Mouse (Mus musculus) CH12F3 (cell line): ENCODE data around the gene Mylk.

ENCODE experiments used
- in situ Hi-C: fragments of 300-500 bp; cut with MboI; formaldehyde crosslinking; loops from 2 replicates; pipeline ENCODE4 v1.14.3; 2020; ENCODE audit warnings: low sequenced_read_pairs

Gene Mylk

GRCm38 (mm10) chr16:34976630-34977029, 231.6 kb downstream of the Mylk start:
- in situ Hi-C loops: no loop called here

- in situ Hi-C loops: no loop called here
These were observed 233.0 kb downstream of the Mylk start for GRCm38 (mm10) chr16:34978018-34978417.

- in situ Hi-C loops: no loop called here
These were observed 236.0 kb downstream of the Mylk start for GRCm38 (mm10) chr16:34981009-34981408.

GRCm38 (mm10) chr16:34984203-34985030, 239.4 kb downstream of the Mylk start:
- in situ Hi-C loops: no loop called here

GRCm38 (mm10) chr16:34985031-34985346, 240.0 kb downstream of the Mylk start:
- in situ Hi-C loops: no loop called here

GRCm38 (mm10) chr16:34986211-34986825, 241.3 kb downstream of the Mylk start:
- in situ Hi-C loops: no loop called here

GRCm38 (mm10) chr16:34991365-34991764, 246.4 kb downstream of the Mylk start:
- in situ Hi-C loops: no loop called here

- in situ Hi-C loops: no loop called here
These were observed 247.8 kb downstream of the Mylk start for GRCm38 (mm10) chr16:34992854-34993253.

- in situ Hi-C loops: no loop called here
These were observed 248.8 kb downstream of the Mylk start for GRCm38 (mm10) chr16:34993694-34994330.

GRCm38 (mm10) chr16:34994641-34995141, 249.7 kb downstream of the Mylk start:
- in situ Hi-C loops: no loop called here

GRCm38 (mm10) chr16:34996133-34996532, 251.1 kb downstream of the Mylk start:
- in situ Hi-C loops: no loop called here

GRCm38 (mm10) chr16:34997052-34997451, 252.0 kb downstream of the Mylk start:
- in situ Hi-C loops: no loop called here

GRCm38 (mm10) chr16:34997576-34997975, 252.6 kb downstream of the Mylk start:
- in situ Hi-C loops: no loop called here

- in situ Hi-C loops: no loop called here
These were observed 254.0 kb downstream of the Mylk start for GRCm38 (mm10) chr16:34999016-34999415.

- in situ Hi-C loops: no loop called here
These were observed 255.0 kb downstream of the Mylk start for GRCm38 (mm10) chr16:34999986-35000385.

GRCm38 (mm10) chr16:35000923-35001560, 256.0 kb downstream of the Mylk start:
- in situ Hi-C loops: no loop called here

- in situ Hi-C loops: no loop called here
These were observed 259.3 kb downstream of the Mylk start for GRCm38 (mm10) chr16:35004356-35004755.

GRCm38 (mm10) chr16:35004756-35005155, 259.7 kb downstream of the Mylk start:
- in situ Hi-C loops: no loop called here

GRCm38 (mm10) chr16:35006251-35006650, 261.2 kb downstream of the Mylk start:
- in situ Hi-C loops: no loop called here

GRCm38 (mm10) chr16:35007361-35007760, 262.4 kb downstream of the Mylk start:
- in situ Hi-C loops: no loop called here

GRCm38 (mm10) chr16:35008447-35008846, 263.4 kb downstream of the Mylk start:
- in situ Hi-C loops: no loop called here
